Mouse (Mus musculus) stomach, postnatal 0 days (tissue): ENCODE data around the gene Ddx17. TPM values are rescaled to one million over a fixed set of nuclear protein-coding genes. Genes with fewer than 3 reads are reported as not detected.

Source experiments
- ATAC-seq: fragments of 200-750 bp; cut with Nextera tagmentation; 2 replicates; pipeline ENCODE4 v1.8.0; 2017; ENCODE audit not compliant: low FRiP score, low TSS enrichment
- DNase-seq: peaks from one replicate; pipeline ENCODE4 v3.0.0-alpha.2; 2016; ENCODE audit warnings: low spot score
- H3K27ac ChIP-seq: fragments of 300-500 bp; sonication (generic); replicated peaks from 2 replicates; pipeline ENCODE4 v1.5.1; 2014; ENCODE audit warnings: mild to moderate bottlenecking, control low read depth
- H3K27me3 ChIP-seq: fragments of 300-500 bp; sonication (generic); 2 replicates; pipeline ENCODE4 v1.6.1; 2014; ENCODE audit warnings: low read length; ENCODE audit not compliant: control insufficient read depth, insufficient read depth
- H3K36me3 ChIP-seq: fragments of 300-500 bp; sonication (generic); 2 replicates; pipeline ENCODE4 v1.6.1; 2014; ENCODE audit warnings: low read length, mixed read lengths; ENCODE audit not compliant: control insufficient read depth, insufficient read depth
- H3K4me1 ChIP-seq: fragments of 300-500 bp; sonication (generic); replicated peaks from 2 replicates; pipeline ENCODE4 v1.6.1; 2014; ENCODE audit warnings: antibody characterized with exemption; ENCODE audit not compliant: control insufficient read depth, insufficient read depth
- H3K4me2 ChIP-seq: fragments of 300-500 bp; sonication (generic); replicated peaks from 2 replicates; pipeline ENCODE4 v1.6.1; 2014; ENCODE audit warnings: low read depth, mild to moderate bottlenecking, control low read depth, moderate library complexity
- H3K4me3 ChIP-seq: fragments of 300-500 bp; sonication (generic); 2 replicates; pipeline ENCODE4 v1.5.1; 2014; ENCODE audit warnings: low read depth, low read length, control low read depth
- H3K9ac ChIP-seq: fragments of 300-500 bp; sonication (generic); 2 replicates; pipeline ENCODE4 v1.6.1; 2014; ENCODE audit warnings: mild to moderate bottlenecking, low read length, control low read depth, mixed read lengths
- H3K9me3 ChIP-seq: fragments of 300-500 bp; sonication (generic); 2 replicates; pipeline ENCODE4 v1.6.1; 2016; ENCODE audit warnings: low read length; ENCODE audit not compliant: control insufficient read depth
- CTCF ChIP-seq: IDR thresholded peaks from 2 replicates; pipeline ENCODE4 v1.5.1; 2016; ENCODE audit warnings: antibody characterized with exemption, low read depth, mild to moderate bottlenecking, moderate library complexity
- EP300 ChIP-seq: optimal IDR thresholded peaks from 2 replicates; pipeline ENCODE3; 2016; ENCODE audit warnings: antibody characterized with exemption
- WGBS: fragments of 180-500 bp; shearing (Covaris S2); extraction: QIAGEN DNeasy Blood & Tissue Kit; methylation state at CpG from one replicate; pipeline ENCODE4 v1.1.7; 2014; 5-methylcytosine and 5-hydroxymethylcytosine counted together
- polyA plus RNA-seq: library from polyadenylated mRNA; unstranded; fragments of >200 nt; fragmentation: Nextera tagmentation; extraction: Ambion mirVana; gene quantifications from 2 replicates; pipeline ENCODE4 v1.2.1, GENCODE M21; 2015

Ddx17 gene
- polyA plus RNA-seq, 1 experiment from 2014 or later = 15.5 TPM

DNA sequence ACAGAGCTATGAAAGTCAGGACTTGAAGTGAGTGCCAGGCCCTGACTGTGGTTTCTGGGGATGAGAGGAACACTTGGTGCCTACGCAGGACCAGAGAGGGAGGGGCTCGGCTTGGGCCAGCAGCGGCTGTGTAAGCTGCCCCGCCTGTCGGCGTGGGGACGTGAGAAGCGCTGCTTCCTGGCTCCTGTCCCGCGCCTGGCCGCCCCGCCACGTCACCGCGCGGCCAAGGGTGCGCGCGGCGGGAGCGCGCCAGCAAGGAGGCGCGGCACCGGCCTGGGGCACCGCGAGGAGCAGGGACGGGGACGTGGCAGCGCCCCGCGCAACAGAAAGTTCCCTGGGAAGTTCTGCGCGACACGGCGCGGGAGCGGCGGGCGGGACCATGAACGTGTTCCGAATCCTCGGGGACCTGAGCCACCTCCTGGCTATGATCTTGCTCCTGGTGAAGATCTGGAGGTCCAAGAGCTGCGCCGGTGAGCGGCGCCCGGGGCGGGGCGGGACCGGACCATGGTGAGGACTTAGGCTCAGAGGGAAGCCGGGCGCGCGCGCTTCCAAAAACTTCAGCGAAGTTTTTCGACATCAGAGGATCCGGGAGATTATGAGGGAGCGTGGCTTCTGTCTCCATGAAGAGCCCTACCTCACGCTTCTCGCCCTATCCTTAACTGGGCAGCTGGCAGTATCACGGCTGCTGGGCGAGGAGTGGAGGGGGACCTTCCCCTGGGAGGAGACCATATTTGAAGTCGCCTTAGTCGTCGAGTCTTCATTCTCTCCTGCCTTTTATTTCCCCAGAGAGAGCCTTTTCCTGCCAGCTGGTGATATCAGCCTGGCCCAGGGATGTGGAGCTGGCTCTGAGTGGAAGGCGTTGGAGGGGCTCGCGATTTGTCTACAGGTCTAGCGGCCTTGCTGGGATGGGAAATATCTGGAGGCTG, 30.1 kb downstream of the Ddx17 start, which contains the start of gene Kdelr3:
Kdelr3 (plus strand) TSS at position 241 of the 926 bp plus-strand sequence.
- TF ChIP-seq CTCF (peak; percentile 41; the same call in 1 of the 2 replicates), EP300 (no peak)
- ATAC-seq = peak; percentile 77
- Histone ChIP-seq H3K4me2 (peak within 1 kb of the TSS; percentile 86), H3K4me1 (peaks cover 9% of the 10 kb centered on the region), H3K9me3 (no peaks in the 10 kb centered on the region), H3K27ac (peak within 1 kb of the TSS; percentile 77), H3K9ac (peak within 1 kb of the TSS; percentile 77), H3K27me3 (no peaks in the 10 kb centered on the region), H3K36me3 (no peaks in the 10 kb centered on the region), H3K4me3 (peak within 1 kb of the TSS; percentile 67)
- DNase-seq = peak; percentile 85
- WGBS = under 1% methylated on average over 70 of the region's 71 CpGs

DNA sequence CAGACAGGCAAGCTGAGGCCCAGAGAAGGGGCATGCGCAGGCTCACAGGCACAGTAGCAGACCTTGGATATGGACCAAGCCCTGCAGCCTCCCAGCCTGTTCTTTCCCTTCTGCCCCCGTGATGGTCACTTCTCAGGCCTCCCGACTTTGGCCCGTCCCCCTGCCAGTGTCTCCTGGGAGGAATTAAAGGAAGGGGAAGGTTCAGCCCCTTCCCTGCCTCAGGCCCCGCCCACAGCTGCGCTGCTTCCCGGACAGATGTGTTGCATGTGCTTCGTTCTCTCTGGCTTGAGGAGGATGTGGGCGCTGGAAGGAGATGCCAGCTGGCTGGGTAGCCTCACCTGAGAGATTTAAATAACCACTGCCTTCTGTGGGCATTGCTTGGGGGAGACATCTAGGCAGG, 32.6 kb downstream of the Ddx17 start:
- Histone ChIP-seq H3K4me3 (no peak overlapping the region), H3K9me3 (no peaks in the 10 kb centered on the region), H3K36me3 (no peaks in the 10 kb centered on the region), H3K4me2 (no peak overlapping the region), H3K27me3 (peaks cover 8% of the 10 kb centered on the region; the same call in 1 of the 2 replicates), H3K4me1 (peaks cover 7% of the 10 kb centered on the region; the same call in 1 of the 2 replicates), H3K9ac (no peak overlapping the region), H3K27ac (no peak overlapping the region)
- ATAC-seq (no peak), DNase-seq (no peak)
- TF ChIP-seq CTCF (no peak), EP300 (no peak)
- 10% methylated on average over 9 of the region's 9 CpGs for WGBS

DNA sequence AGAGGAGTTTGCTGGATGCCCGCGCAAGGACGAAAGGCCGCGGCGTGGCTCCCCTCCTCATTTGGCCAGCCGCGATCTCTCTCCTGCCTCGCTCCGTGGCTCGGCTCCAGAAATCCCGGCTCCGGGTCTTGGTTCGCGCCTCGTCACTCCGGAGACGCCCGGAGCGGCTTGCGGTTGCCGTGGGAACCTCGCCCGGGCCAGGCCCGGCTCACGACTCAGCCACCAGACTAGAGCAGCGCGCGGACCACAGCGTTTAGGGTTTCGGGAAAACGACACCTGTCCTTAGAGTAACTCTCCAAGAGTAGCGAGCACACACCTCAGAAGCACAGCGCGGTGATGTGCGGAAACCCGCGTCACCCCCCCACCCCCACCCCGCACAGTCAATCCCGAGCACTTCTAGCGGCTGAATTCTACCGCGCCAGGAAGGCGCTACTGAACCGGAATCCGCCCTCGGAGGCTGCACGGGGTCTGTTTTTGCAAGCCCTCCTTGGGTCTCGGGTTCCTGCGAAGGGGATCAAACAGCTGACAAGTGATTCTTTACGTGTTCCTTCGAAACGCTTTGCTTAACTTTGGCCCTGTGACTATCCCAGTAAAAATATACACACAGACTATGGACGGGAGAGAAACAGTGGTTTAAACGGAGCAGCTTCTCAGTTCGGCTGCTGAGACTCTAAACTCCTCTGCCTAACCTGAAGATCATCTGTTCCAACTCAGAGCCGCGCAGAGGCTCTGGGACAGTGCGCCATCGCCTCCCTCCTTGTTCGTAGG, 34.8 kb downstream of the Ddx17 start:
- Histone ChIP-seq H3K36me3 (no peaks in the 10 kb centered on the region), H3K27me3 (peaks cover 8% of the 10 kb centered on the region; the same call in 1 of the 2 replicates), H3K27ac (no peak overlapping the region), H3K4me3 (peak overlapping the region; percentile 34), H3K4me2 (peak overlapping the region; percentile 69), H3K4me1 (no peaks in the 10 kb centered on the region), H3K9me3 (no peaks in the 10 kb centered on the region), H3K9ac (no peak overlapping the region)
- no peak for TF ChIP-seq EP300
- TF ChIP-seq CTCF = no peak
- 4% methylated on average over 53 of the region's 61 CpGs for WGBS
- DNase-seq (peak; percentile 89), ATAC-seq (peak; percentile 80)

DNA sequence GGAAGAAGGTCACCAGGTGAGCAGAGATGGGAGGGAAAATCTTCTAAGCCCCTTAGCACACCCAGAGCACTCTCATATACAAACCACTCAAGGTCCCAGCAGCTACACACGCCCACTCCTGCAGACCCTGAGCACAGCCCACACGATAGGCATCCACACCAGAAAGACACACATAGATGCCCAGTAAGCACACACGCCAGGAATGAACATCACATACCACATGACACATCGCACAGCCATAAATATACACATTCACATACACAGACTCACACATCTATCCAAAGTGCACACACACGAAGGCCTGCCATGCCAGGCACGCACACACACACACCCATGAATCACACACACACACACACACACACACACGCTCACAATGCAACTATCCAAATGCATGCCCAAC, 36.1 kb downstream of the Ddx17 start:
- Histone ChIP-seq H3K4me1 (peaks cover 3% of the 10 kb centered on the region; the same call in 1 of the 2 replicates), H3K4me2 (no peak overlapping the region), H3K36me3 (no peaks in the 10 kb centered on the region), H3K4me3 (no peak overlapping the region), H3K27ac (no peak overlapping the region), H3K9ac (no peak overlapping the region), H3K27me3 (peaks cover 15% of the 10 kb centered on the region), H3K9me3 (no peaks in the 10 kb centered on the region)
- TF ChIP-seq EP300 (no peak), CTCF (no peak)
- DNase-seq (no peak), ATAC-seq (no peak)
- WGBS = 77% methylated on average over 7 of the region's 7 CpGs

DNA sequence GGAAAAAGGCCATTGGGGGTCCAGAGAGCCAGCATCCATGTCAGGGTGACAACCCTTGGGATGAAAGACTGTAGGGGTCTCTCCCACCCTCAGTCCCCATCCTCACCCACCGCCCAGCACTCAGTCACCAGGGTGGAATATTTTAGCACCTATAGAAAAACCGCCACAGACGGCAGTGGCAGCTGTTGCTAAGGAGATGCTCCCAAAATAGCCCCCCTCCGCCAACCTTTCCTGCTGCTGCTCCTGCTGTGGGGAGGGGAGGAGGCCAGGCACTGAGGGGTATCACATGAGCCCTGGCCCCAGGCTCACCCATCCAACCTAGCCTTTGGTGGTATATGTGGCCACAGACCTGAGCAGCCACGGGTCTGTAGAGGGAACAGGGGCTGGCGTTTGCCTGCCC, 36.5 kb downstream of the Ddx17 start:
- peaks cover 16% of the 10 kb centered on the region for H3K27me3 ChIP-seq
- H3K36me3 ChIP-seq = no peaks in the 10 kb centered on the region
- no peak for ATAC-seq
- TF ChIP-seq CTCF = no peak
- TF ChIP-seq EP300 = no peak
- no peak overlapping the region for H3K4me2 ChIP-seq
- no peak overlapping the region for H3K9ac ChIP-seq
- H3K4me1 ChIP-seq = peaks cover 3% of the 10 kb centered on the region; the same call in 1 of the 2 replicates
- no peak overlapping the region for H3K4me3 ChIP-seq
- no peak for DNase-seq
- 39% methylated on average over 6 of the region's 6 CpGs for WGBS
- H3K9me3 ChIP-seq = no peaks in the 10 kb centered on the region
- H3K27ac ChIP-seq = no peak overlapping the region
